Mouse (Mus musculus): ENCODE data around the gene Mapk8.

DNA sequence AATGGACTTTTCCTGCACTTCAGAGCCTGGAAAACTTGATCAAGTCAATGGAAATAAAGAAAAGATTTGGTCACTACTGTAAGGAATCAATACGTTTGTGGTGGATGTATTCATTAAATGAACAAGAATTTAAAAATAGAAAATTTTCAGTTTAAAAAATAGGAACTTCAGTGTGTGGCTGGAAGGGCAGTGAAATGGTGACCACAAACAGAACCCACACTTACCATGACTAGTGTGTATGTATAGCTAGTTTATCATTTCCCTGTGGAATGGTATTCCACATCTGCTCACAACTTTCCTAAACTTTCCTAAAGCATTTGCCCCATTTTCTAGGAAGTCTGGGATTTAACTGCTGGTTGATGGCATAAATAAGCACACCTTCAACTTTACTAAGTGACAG lies 24.0 kb downstream of the Mapk8 start:
- TF ChIP-seq CTCF (IDR thresholded peaks at IDR 0.05; ENCODE audit: low read depth, low read length) (no peak), POLR2AphosphoS5 (IDR thresholded peaks at IDR 0.05; ENCODE audit: insufficient replicate concordance, low read depth, low read length) (no peak), TAL1 (conservative IDR thresholded peaks at IDR 0.05; ENCODE audit: low read depth, low read length) (no peak)

All from G1E (cell line).